Mouse (Mus musculus): Measurements from ENCODE around the gene Rab3a.
A peak's percentile ranks its signal among the peaks of the same experiment; 100 is the strongest.

DNA sequence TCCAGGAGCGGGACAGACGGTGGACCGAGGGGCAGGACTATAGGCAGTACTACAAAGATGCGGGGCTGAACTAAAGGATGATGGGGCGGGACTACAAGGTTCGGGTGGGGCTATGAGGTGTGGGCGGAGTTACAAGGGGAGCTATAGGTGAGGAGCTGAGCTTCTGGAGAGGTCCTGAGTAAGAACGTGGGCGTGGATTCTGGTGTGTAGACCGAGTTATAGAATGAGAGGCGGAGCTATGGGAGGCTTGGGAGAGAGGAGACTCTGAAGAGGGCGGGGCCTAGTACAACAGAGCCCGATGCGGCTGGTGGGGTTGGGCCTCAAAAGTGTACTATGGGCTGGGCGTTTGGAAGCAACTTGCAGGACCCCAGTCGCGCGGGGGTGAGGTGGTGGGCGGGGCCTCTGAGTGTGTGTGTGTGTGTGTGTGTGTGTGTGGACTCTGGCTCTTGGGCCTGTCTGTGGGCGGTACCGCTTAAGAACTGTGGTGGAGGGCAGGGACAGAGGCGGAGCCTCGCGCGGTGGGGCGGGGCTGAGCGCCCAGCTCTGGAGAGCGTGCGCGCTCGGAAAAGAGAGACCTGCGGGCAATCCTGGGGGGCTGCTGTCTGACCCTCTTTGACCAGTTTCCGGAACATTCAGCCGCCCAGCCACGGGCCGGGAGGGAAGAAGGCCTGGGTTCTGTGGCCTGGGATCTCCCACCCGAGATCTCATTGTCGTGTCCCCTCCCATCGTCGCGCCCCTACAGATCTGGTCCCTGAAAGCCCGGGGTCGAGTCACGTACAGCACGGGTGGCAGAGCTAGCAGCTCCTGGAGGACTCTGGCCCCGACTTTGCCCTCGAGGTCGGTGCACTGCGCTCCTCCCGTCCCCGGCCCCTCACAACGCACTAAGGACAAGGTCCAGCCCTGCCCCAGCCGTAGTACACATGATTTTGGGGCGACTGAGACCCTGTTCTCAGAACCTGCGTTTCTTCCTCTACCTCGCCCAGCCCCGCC is 42.9 kb downstream of the Rab3a start:
- no peak for TF ChIP-seq CTCF (IDR thresholded peaks at IDR 0.05; ENCODE audit: low read depth, low read length)
- peak; percentile 66 for TF ChIP-seq POLR2A (IDR thresholded peaks at IDR 0.05; ENCODE audit: extremely low read depth, insufficient read depth, low read length)
